Mouse (Mus musculus) spleen, postnatal 10 days (tissue): ENCODE data around the gene Qrich1.
A peak's percentile ranks its signal among the peaks of the same experiment; 100 is the strongest.
"Not testable (repeated sequence)": the region's sequence is repeated elsewhere in the genome, so short reads cannot be mapped to it uniquely, and the experiment has no call there.

Experiments
- DNase-seq, 2 experiments: peaks; one replicate each; pipeline ENCODE4 v3.0.0; 2021 to 2022; ENCODE audit warnings: low spot score in 2 of 2

The Qrich1 gene

GRCm38 (mm10) chr9:108579344-108579690 lies 62.7 kb downstream of the Qrich1 start:
- DNase-seq = no peak

- no peak for DNase-seq
Measured at GRCm38 (mm10) chr9:108587571-108588180, 71.1 kb downstream of the Qrich1 start.

- DNase-seq = no peak
Measured at GRCm38 (mm10) chr9:108589229-108589628, 72.6 kb downstream of the Qrich1 start.

- DNase-seq = no peak
Measured at GRCm38 (mm10) chr9:108591462-108591861, 74.9 kb downstream of the Qrich1 start.

- no peak for DNase-seq
Measured at GRCm38 (mm10) chr9:108594354-108594753, 77.7 kb downstream of the Qrich1 start.

- DNase-seq = peak in 1 of 2 experiments; percentile 64
Measured at GRCm38 (mm10) chr9:108596998-108597764, 80.6 kb downstream of the Qrich1 start, which contains the start of gene P4htm. Gene P4htm (minus strand): TSS chr9:108597667.

- no peak for DNase-seq
Measured at GRCm38 (mm10) chr9:108599021-108599566, 82.5 kb downstream of the Qrich1 start.

GRCm38 (mm10) chr9:108600011-108600410 lies 83.4 kb downstream of the Qrich1 start:
- no peak for DNase-seq

- DNase-seq = no peak
Measured at GRCm38 (mm10) chr9:108601986-108602385, 85.4 kb downstream of the Qrich1 start.

- DNase-seq = not testable (repeated sequence)
Measured at GRCm38 (mm10) chr9:108607929-108608328, 91.3 kb downstream of the Qrich1 start.

GRCm38 (mm10) chr9:108608889-108609288 lies 92.3 kb downstream of the Qrich1 start:
- no peak for DNase-seq
